Mouse (Mus musculus): ENCODE measurements around the gene Fam107b. TPM values are rescaled to one million over a fixed set of nuclear protein-coding genes. Genes with fewer than 3 reads are reported as not detected.
A peak's percentile ranks its signal among the peaks of the same experiment; 100 is the strongest.

Gene Fam107b
- 42.2 and 47.0 TPM in 2 replicates for polyA plus RNA-seq (2015; fragmentation: Nextera tagmentation; extraction: Ambion mirVana)

GRCm38 (mm10) chr2:3570186-3570585 lies at the start of gene Fam107b:
Gene Fam107b (plus strand): TSS chr2:3570488.
- no peaks in the 10 kb centered on the region for H3K27me3 ChIP-seq (ENCODE audit: control insufficient read depth, insufficient read depth, low read length)
- H3K9ac ChIP-seq (ENCODE audit: low read length), result no peak within 1 kb of the TSS
- no peaks in the 10 kb centered on the region for H3K36me3 ChIP-seq (ENCODE audit: control insufficient read depth, insufficient read depth, low read length)
- no peaks in the 10 kb centered on the region for H3K9me3 ChIP-seq (replicated peaks; ENCODE audit: control insufficient read depth, low read length)
- no peak within 1 kb of the TSS for H3K27ac ChIP-seq (ENCODE audit: low read length)
- no peak within 1 kb of the TSS for H3K4me2 ChIP-seq (ENCODE audit: low read depth, low read length)
- 68% methylated on average over 12 of the region's 12 CpGs for WGBS
- no peak for ATAC-seq (ENCODE audit: insufficient read depth, low FRiP score)
- H3K4me1 ChIP-seq (ENCODE audit: control insufficient read depth, insufficient read depth, low read length), result no peaks in the 10 kb centered on the region
- no peak within 1 kb of the TSS for H3K4me3 ChIP-seq (replicated peaks; ENCODE audit: low read length)

- no peaks in the 10 kb centered on the region for H3K36me3 ChIP-seq (ENCODE audit: control insufficient read depth, insufficient read depth, low read length)
- H3K27ac ChIP-seq (ENCODE audit: low read length), result no peak overlapping the region
- H3K4me1 ChIP-seq (ENCODE audit: control insufficient read depth, insufficient read depth, low read length), result no peaks in the 10 kb centered on the region
- H3K27me3 ChIP-seq (ENCODE audit: control insufficient read depth, insufficient read depth, low read length), result no peaks in the 10 kb centered on the region
- no peak overlapping the region for H3K4me2 ChIP-seq (ENCODE audit: low read depth, low read length)
- ATAC-seq (ENCODE audit: insufficient read depth, low FRiP score), result no peak
- no peak overlapping the region for H3K9ac ChIP-seq (ENCODE audit: low read length)
- H3K9me3 ChIP-seq (replicated peaks; ENCODE audit: control insufficient read depth, low read length), result no peaks in the 10 kb centered on the region
- H3K4me3 ChIP-seq (replicated peaks; ENCODE audit: low read length), result no peak overlapping the region
- 70% methylated on average over 4 of the region's 4 CpGs for WGBS
Measured at GRCm38 (mm10) chr2:3522558-3522957, 47.7 kb upstream of the Fam107b start.

- no peak for ATAC-seq (ENCODE audit: insufficient read depth, low FRiP score)
- Histone ChIP-seq H3K9ac (ENCODE audit: low read length) (no peak overlapping the region), H3K36me3 (ENCODE audit: control insufficient read depth, insufficient read depth, low read length) (no peaks in the 10 kb centered on the region), H3K4me3 (replicated peaks; ENCODE audit: low read length) (no peak overlapping the region), H3K27me3 (ENCODE audit: control insufficient read depth, insufficient read depth, low read length) (no peaks in the 10 kb centered on the region), H3K27ac (ENCODE audit: low read length) (no peak overlapping the region), H3K9me3 (replicated peaks; ENCODE audit: control insufficient read depth, low read length) (no peaks in the 10 kb centered on the region), H3K4me2 (ENCODE audit: low read depth, low read length) (no peak overlapping the region), H3K4me1 (ENCODE audit: control insufficient read depth, insufficient read depth, low read length) (no peaks in the 10 kb centered on the region)
- 77% methylated on average over 6 of the region's 6 CpGs for WGBS
Measured at GRCm38 (mm10) chr2:3526288-3526687, 44.0 kb upstream of the Fam107b start.

- H3K36me3 ChIP-seq (ENCODE audit: control insufficient read depth, insufficient read depth, low read length), result no peaks in the 10 kb centered on the region
- H3K4me2 ChIP-seq (ENCODE audit: low read depth, low read length), result no peak overlapping the region; the same call in 1 of the 2 replicates
- 42% methylated on average over 9 of the region's 9 CpGs for WGBS
- no peaks in the 10 kb centered on the region for H3K4me1 ChIP-seq (ENCODE audit: control insufficient read depth, insufficient read depth, low read length)
- ATAC-seq (ENCODE audit: insufficient read depth, low FRiP score), result no peak
- H3K4me3 ChIP-seq (replicated peaks; ENCODE audit: low read length), result no peak overlapping the region
- H3K27ac ChIP-seq (ENCODE audit: low read length), result 0 out of 2 replicates have a peak overlapping the region, but pooled peaks have one; percentile 3
- no peaks in the 10 kb centered on the region for H3K9me3 ChIP-seq (replicated peaks; ENCODE audit: control insufficient read depth, low read length)
- no peaks in the 10 kb centered on the region for H3K27me3 ChIP-seq (ENCODE audit: control insufficient read depth, insufficient read depth, low read length)
- H3K9ac ChIP-seq (ENCODE audit: low read length), result no peak overlapping the region
Measured at GRCm38 (mm10) chr2:3541307-3542079, 28.8 kb upstream of the Fam107b start.

GRCm38 (mm10) chr2:3546055-3546454 lies 24.2 kb upstream of the Fam107b start:
- Histone ChIP-seq H3K4me3 (replicated peaks; ENCODE audit: low read length) (no peak overlapping the region), H3K27ac (ENCODE audit: low read length) (no peak overlapping the region), H3K4me2 (ENCODE audit: low read depth, low read length) (no peak overlapping the region), H3K4me1 (ENCODE audit: control insufficient read depth, insufficient read depth, low read length) (no peaks in the 10 kb centered on the region), H3K36me3 (ENCODE audit: control insufficient read depth, insufficient read depth, low read length) (no peaks in the 10 kb centered on the region), H3K27me3 (ENCODE audit: control insufficient read depth, insufficient read depth, low read length) (no peaks in the 10 kb centered on the region), H3K9me3 (replicated peaks; ENCODE audit: control insufficient read depth, low read length) (no peaks in the 10 kb centered on the region), H3K9ac (ENCODE audit: low read length) (no peak overlapping the region)
- no peak for ATAC-seq (ENCODE audit: insufficient read depth, low FRiP score)
- 64% methylated on average over 2 of the region's 2 CpGs for WGBS

GRCm38 (mm10) chr2:3546588-3546987 lies 23.7 kb upstream of the Fam107b start:
- no peak for ATAC-seq (ENCODE audit: insufficient read depth, low FRiP score)
- H3K4me2 ChIP-seq (ENCODE audit: low read depth, low read length), result no peak overlapping the region
- WGBS, result 3% methylated on average over 4 of the region's 4 CpGs
- H3K27me3 ChIP-seq (ENCODE audit: control insufficient read depth, insufficient read depth, low read length), result no peaks in the 10 kb centered on the region
- H3K36me3 ChIP-seq (ENCODE audit: control insufficient read depth, insufficient read depth, low read length), result no peaks in the 10 kb centered on the region
- no peak overlapping the region for H3K9ac ChIP-seq (ENCODE audit: low read length)
- no peak overlapping the region for H3K27ac ChIP-seq (ENCODE audit: low read length)
- H3K4me3 ChIP-seq (replicated peaks; ENCODE audit: low read length), result no peak overlapping the region
- no peaks in the 10 kb centered on the region for H3K4me1 ChIP-seq (ENCODE audit: control insufficient read depth, insufficient read depth, low read length)
- H3K9me3 ChIP-seq (replicated peaks; ENCODE audit: control insufficient read depth, low read length), result no peaks in the 10 kb centered on the region

GRCm38 (mm10) chr2:3570606-3571005 lies 318 bp downstream of the Fam107b start:
- Histone ChIP-seq H3K4me3 (replicated peaks; ENCODE audit: low read length) (no peak overlapping the region), H3K27me3 (ENCODE audit: control insufficient read depth, insufficient read depth, low read length) (no peaks in the 10 kb centered on the region), H3K4me1 (ENCODE audit: control insufficient read depth, insufficient read depth, low read length) (no peaks in the 10 kb centered on the region), H3K36me3 (ENCODE audit: control insufficient read depth, insufficient read depth, low read length) (no peaks in the 10 kb centered on the region), H3K9me3 (replicated peaks; ENCODE audit: control insufficient read depth, low read length) (no peaks in the 10 kb centered on the region), H3K9ac (ENCODE audit: low read length) (no peak overlapping the region), H3K4me2 (ENCODE audit: low read depth, low read length) (no peak overlapping the region), H3K27ac (ENCODE audit: low read length) (no peak overlapping the region)
- ATAC-seq (ENCODE audit: insufficient read depth, low FRiP score), result no peak
- WGBS, result 75% methylated on average over 11 of the region's 11 CpGs

GRCm38 (mm10) chr2:3573883-3574282 lies 3.6 kb downstream of the Fam107b start:
- 76% methylated on average over 7 of the region's 7 CpGs for WGBS
- no peaks in the 10 kb centered on the region for H3K9me3 ChIP-seq (replicated peaks; ENCODE audit: control insufficient read depth, low read length)
- H3K4me3 ChIP-seq (replicated peaks; ENCODE audit: low read length), result no peak overlapping the region
- H3K4me2 ChIP-seq (ENCODE audit: low read depth, low read length), result no peak overlapping the region
- peaks cover 4% of the 10 kb centered on the region; the same call in 1 of the 2 replicates for H3K4me1 ChIP-seq (ENCODE audit: control insufficient read depth, insufficient read depth, low read length)
- no peak for ATAC-seq (ENCODE audit: insufficient read depth, low FRiP score)
- no peak overlapping the region for H3K27ac ChIP-seq (ENCODE audit: low read length)
- H3K36me3 ChIP-seq (ENCODE audit: control insufficient read depth, insufficient read depth, low read length), result no peaks in the 10 kb centered on the region
- H3K27me3 ChIP-seq (ENCODE audit: control insufficient read depth, insufficient read depth, low read length), result no peaks in the 10 kb centered on the region
- H3K9ac ChIP-seq (ENCODE audit: low read length), result no peak overlapping the region

GRCm38 (mm10) chr2:3575140-3575539 lies 4.9 kb downstream of the Fam107b start:
- Histone ChIP-seq H3K27ac (ENCODE audit: low read length) (no peak overlapping the region), H3K27me3 (ENCODE audit: control insufficient read depth, insufficient read depth, low read length) (no peaks in the 10 kb centered on the region), H3K4me1 (ENCODE audit: control insufficient read depth, insufficient read depth, low read length) (peaks cover 4% of the 10 kb centered on the region; the same call in 1 of the 2 replicates), H3K4me2 (ENCODE audit: low read depth, low read length) (no peak overlapping the region), H3K9ac (ENCODE audit: low read length) (no peak overlapping the region), H3K4me3 (replicated peaks; ENCODE audit: low read length) (no peak overlapping the region), H3K36me3 (ENCODE audit: control insufficient read depth, insufficient read depth, low read length) (no peaks in the 10 kb centered on the region), H3K9me3 (replicated peaks; ENCODE audit: control insufficient read depth, low read length) (no peaks in the 10 kb centered on the region)
- 68% methylated on average over 1 of the region's 1 CpGs for WGBS
- ATAC-seq (ENCODE audit: insufficient read depth, low FRiP score), result no peak

Measured in stomach, embryonic 16.5 days (tissue).